Mouse (Mus musculus) olfactory bulb, adult 2 months (tissue): ENCODE measurements around the gene Gm13271. TPM values are rescaled to one million over a fixed set of nuclear protein-coding genes. Genes with fewer than 3 reads are reported as not detected.
"Not testable (repeated sequence)": the region's sequence is repeated elsewhere in the genome, so short reads cannot be mapped to it uniquely, and the experiment has no call there.

Source experiments
- H3K27ac ChIP-seq: fragments of 200-500 bp; 2 replicates; pipeline ENCODE4 v1.5.1; 2012; ENCODE audit warnings: low read depth, low read length; ENCODE audit not compliant: insufficient read depth
- H3K4me1 ChIP-seq: fragments of 200-500 bp; 2 replicates; pipeline ENCODE4 v1.6.1; 2012; ENCODE audit warnings: low read length; ENCODE audit not compliant: control insufficient read depth, insufficient read depth
- H3K4me3 ChIP-seq: fragments of 200-500 bp; 2 replicates; pipeline ENCODE4 v1.5.1; 2012; ENCODE audit warnings: mild to moderate bottlenecking, low read depth, low read length, moderate library complexity; ENCODE audit not compliant: insufficient read depth
- WGBS: fragments of 180-500 bp; shearing (Covaris S2); methylation state at CpG from one replicate; pipeline ENCODE4 v1.1.7; 2018; 5-methylcytosine and 5-hydroxymethylcytosine counted together
- polyA plus RNA-seq: library from polyadenylated mRNA; stranded (reverse); fragments of >200 nt; gene quantifications from 2 replicates; pipeline ENCODE4 v1.2.4, GENCODE M21; 2012; ENCODE audit warnings: low replicate concordance; ENCODE audit not compliant: missing spikeins, insufficient read depth, insufficient read length

Gene Gm13271
- polyA plus RNA-seq, 1 experiment = not detected

- 0% methylated on average over 3 of the region's 28 CpGs for WGBS
- not testable (repeated sequence) for H3K4me1 ChIP-seq, H3K27ac ChIP-seq, H3K4me3 ChIP-seq
Measured at GRCm38 (mm10) chr4:88788402-88788801, 33.7 kb downstream of the Gm13271 start, which contains the start of gene Gm13277. Gene Gm13277 (plus strand): TSS chr4:88788632.

GRCm38 (mm10) chr4:88791250-88791649, 36.6 kb downstream of the Gm13271 start, which contains the start of gene Gm13278:
Gene Gm13278 (plus strand): TSS chr4:88791550.
- WGBS = no CpG with 5 or more reads among the region's 28 CpGs
- not testable (repeated sequence) for H3K27ac ChIP-seq, H3K4me1 ChIP-seq, H3K4me3 ChIP-seq

GRCm38 (mm10) chr4:88793936-88794675, 39.4 kb downstream of the Gm13271 start, which contains the start of gene Gm13275:
Gene Gm13275 (plus strand): TSS chr4:88794487.
- H3K4me1 ChIP-seq, H3K27ac ChIP-seq, H3K4me3 ChIP-seq: not testable (repeated sequence)
- under 1% methylated on average over 14 of the region's 52 CpGs for WGBS

GRCm38 (mm10) chr4:88797097-88797496, 42.4 kb downstream of the Gm13271 start, which contains the start of gene Gm13279:
Gene Gm13279 (plus strand): TSS chr4:88797397.
- WGBS = no CpG with 5 or more reads among the region's 28 CpGs
- H3K27ac ChIP-seq, H3K4me1 ChIP-seq, H3K4me3 ChIP-seq: not testable (repeated sequence)

- not testable (repeated sequence) for H3K27ac ChIP-seq, H3K4me1 ChIP-seq, H3K4me3 ChIP-seq
- 23% methylated on average over 6 of the region's 7 CpGs for WGBS
Measured at GRCm38 (mm10) chr4:88799365-88799764, 44.7 kb downstream of the Gm13271 start, which contains the start of gene Gm13285. Gene Gm13285 (plus strand): TSS chr4:88799665.

- no CpG with 5 or more reads among the region's 29 CpGs for WGBS
- not testable (repeated sequence) for H3K27ac ChIP-seq, H3K4me3 ChIP-seq, H3K4me1 ChIP-seq
Measured at GRCm38 (mm10) chr4:88802954-88803353, 48.3 kb downstream of the Gm13271 start, which contains the start of gene Gm13287. Gene Gm13287 (plus strand): TSS chr4:88803254.

Other genes starting within 250 kb of the Gm13271 start
- not detected in 2 replicates for gene Ifnb1, start 232.1 kb upstream of the Gm13271 start, polyA plus RNA-seq
- gene Ifna15, start 196.6 kb upstream of the Gm13271 start, polyA plus RNA-seq = not detected in 2 replicates
- not detected in 2 replicates for gene Ifna14, start 183.1 kb upstream of the Gm13271 start, polyA plus RNA-seq
- not detected in 2 replicates for gene Ifna9, start 162.5 kb upstream of the Gm13271 start, polyA plus RNA-seq
- gene Ifna12, start 151.5 kb upstream of the Gm13271 start, polyA plus RNA-seq = not detected in 2 replicates
- not detected in 2 replicates for gene C87499, start 120.5 kb upstream of the Gm13271 start, polyA plus RNA-seq
- not detected in 2 replicates for gene Ifna13, start 110.4 kb upstream of the Gm13271 start, polyA plus RNA-seq
- gene Ifna16, start 77.9 kb upstream of the Gm13271 start, polyA plus RNA-seq = not detected in 2 replicates
- gene Ifna2, start 71.0 kb upstream of the Gm13271 start, polyA plus RNA-seq = not detected in 2 replicates
- not detected in 2 replicates for gene Ifnab, start 63.5 kb upstream of the Gm13271 start, polyA plus RNA-seq
- not detected in 2 replicates for gene Gm26566, start 33.1 kb upstream of the Gm13271 start, polyA plus RNA-seq
- gene Klhl9, start 32.4 kb upstream of the Gm13271 start, polyA plus RNA-seq = not detected in 2 replicates
- gene Gm13283, start 5.3 kb downstream of the Gm13271 start, polyA plus RNA-seq = not detected in 2 replicates
- not detected in 2 replicates for gene Gm13290, start 19.0 kb downstream of the Gm13271 start, polyA plus RNA-seq
- gene Gm13289, start 22.1 kb downstream of the Gm13271 start, polyA plus RNA-seq = not detected in 2 replicates
- not detected in 2 replicates for gene Gm13272, start 25.0 kb downstream of the Gm13271 start, polyA plus RNA-seq
- not detected in 2 replicates for gene Ifnz, start 27.3 kb downstream of the Gm13271 start, polyA plus RNA-seq
- not detected in 2 replicates for gene Gm13276, start 30.8 kb downstream of the Gm13271 start, polyA plus RNA-seq
- gene Gm13277, start 33.8 kb downstream of the Gm13271 start, polyA plus RNA-seq = not detected in 2 replicates
- not detected in 2 replicates for gene Gm13278, start 36.7 kb downstream of the Gm13271 start, polyA plus RNA-seq
- not detected in 2 replicates for gene Gm13275, start 39.6 kb downstream of the Gm13271 start, polyA plus RNA-seq
- gene Gm13279, start 42.5 kb downstream of the Gm13271 start, polyA plus RNA-seq = not detected in 2 replicates
- not detected in 2 replicates for gene Gm13285, start 44.8 kb downstream of the Gm13271 start, polyA plus RNA-seq
- gene Gm13287, start 48.4 kb downstream of the Gm13271 start, polyA plus RNA-seq = not detected in 2 replicates
- gene Gm13288, start 50.7 kb downstream of the Gm13271 start, polyA plus RNA-seq = not detected in 2 replicates
- not detected in 2 replicates for gene Ifna7, start 61.4 kb downstream of the Gm13271 start, polyA plus RNA-seq
- not detected in 2 replicates for gene Ifna11, start 65.1 kb downstream of the Gm13271 start, polyA plus RNA-seq
- gene Ifna6, start 72.5 kb downstream of the Gm13271 start, polyA plus RNA-seq = not detected in 2 replicates
- gene Ifna5, start 80.7 kb downstream of the Gm13271 start, polyA plus RNA-seq = not detected in 2 replicates
- not detected in 2 replicates for gene Ifna4, start 87.0 kb downstream of the Gm13271 start, polyA plus RNA-seq
- not detected in 2 replicates for gene Ifna1, start 95.2 kb downstream of the Gm13271 start, polyA plus RNA-seq
- gene Ifne, start 125.3 kb downstream of the Gm13271 start, polyA plus RNA-seq = not detected in 2 replicates